Mouse (Mus musculus) hindbrain, embryonic 16.5 days (tissue): ENCODE results near the gene Mocs2. TPM values are rescaled to one million over a fixed set of nuclear protein-coding genes. Genes with fewer than 3 reads are reported as not detected.

Experiments used
- ATAC-seq: fragments of 200-750 bp; cut with Nextera tagmentation; 2 replicates; pipeline ENCODE4 v1.8.0; 2017; ENCODE audit warnings: moderate TSS enrichment, moderate library complexity
- H3K27ac ChIP-seq: fragments of 300-500 bp; sonication (generic); 2 replicates; pipeline ENCODE4 v1.5.1; 2014; ENCODE audit warnings: low read depth, mild to moderate bottlenecking, control low read depth, low read length, moderate library complexity
- H3K27me3 ChIP-seq: fragments of 300-500 bp; sonication (generic); replicated peaks from 2 replicates; pipeline ENCODE4 v1.6.1; 2014; ENCODE audit warnings: low read length; ENCODE audit not compliant: control insufficient read depth, insufficient read depth
- H3K36me3 ChIP-seq: fragments of 300-500 bp; sonication (generic); 2 replicates; pipeline ENCODE4 v1.6.1; 2014; ENCODE audit warnings: mild to moderate bottlenecking, low read length, moderate library complexity, mixed read lengths; ENCODE audit not compliant: control insufficient read depth, insufficient read depth
- H3K4me1 ChIP-seq: fragments of 300-500 bp; sonication (generic); 2 replicates; pipeline ENCODE4 v1.6.1; 2014; ENCODE audit warnings: low read depth, low read length; ENCODE audit not compliant: control insufficient read depth, insufficient read depth
- H3K4me2 ChIP-seq: fragments of 300-500 bp; sonication (generic); 2 replicates; pipeline ENCODE4 v1.6.1; 2014; ENCODE audit warnings: mild to moderate bottlenecking, low read length, control low read depth, moderate library complexity
- H3K4me3 ChIP-seq: fragments of 300-500 bp; sonication (generic); 2 replicates; pipeline ENCODE4 v1.5.1; 2014; ENCODE audit warnings: mild to moderate bottlenecking, low read length, control low read depth, moderate library complexity
- H3K9ac ChIP-seq: fragments of 300-500 bp; sonication (generic); 2 replicates; pipeline ENCODE4 v1.6.1; 2014; ENCODE audit warnings: low read depth, mild to moderate bottlenecking, control low read depth, low read length, moderate library complexity
- H3K9me3 ChIP-seq: fragments of 300-500 bp; sonication (generic); 2 replicates; pipeline ENCODE4 v1.6.1; 2014; ENCODE audit warnings: mild to moderate bottlenecking, low read length, moderate library complexity; ENCODE audit not compliant: control insufficient read depth
- WGBS: fragments of 180-500 bp; shearing (Covaris S2); extraction: QIAGEN DNeasy Blood & Tissue Kit; methylation state at CpG from one replicate; pipeline ENCODE4 v1.1.7; 2014; 5-methylcytosine and 5-hydroxymethylcytosine counted together
- polyA plus RNA-seq: library from polyadenylated mRNA; unstranded; fragments of >200 nt; fragmentation: Nextera tagmentation; extraction: Ambion mirVana; gene quantifications from 2 replicates; pipeline ENCODE4 v1.2.1, GENCODE M21; 2015

Gene Mocs2
- polyA plus RNA-seq, 1 experiment from 2014 or later, result 144 TPM

- H3K4me3 ChIP-seq, result no peak overlapping the region
Observed at GRCm38 (mm10) chr13:114831367-114831833, 13.4 kb downstream of the Mocs2 start.

DNA sequence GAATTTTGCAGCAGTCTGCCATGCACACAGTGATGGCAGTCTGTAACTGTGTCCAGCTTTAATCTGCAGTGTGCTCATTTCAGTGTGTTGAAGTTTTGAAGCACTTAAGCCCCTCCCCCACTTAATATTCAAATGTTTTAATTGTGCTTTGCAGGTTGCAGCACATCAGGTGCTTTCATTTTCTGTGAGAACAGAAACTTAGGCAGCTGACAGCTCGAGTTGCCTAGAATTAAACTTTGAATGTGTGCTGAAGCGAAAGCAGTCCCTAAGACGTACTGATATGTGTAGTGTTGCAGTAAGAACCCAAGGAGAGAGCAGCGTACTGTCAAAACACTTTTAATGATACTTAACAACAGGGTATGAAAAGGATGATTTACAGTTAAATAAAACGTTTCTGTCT, 14.7 kb downstream of the Mocs2 start:
- H3K36me3 ChIP-seq, result peaks cover 10% of the 10 kb centered on the region
- no peak overlapping the region for H3K4me2 ChIP-seq
- no peaks in the 10 kb centered on the region for H3K27me3 ChIP-seq
- H3K4me1 ChIP-seq, result no peaks in the 10 kb centered on the region
- no peak overlapping the region for H3K4me3 ChIP-seq
- no peak for ATAC-seq
- H3K9ac ChIP-seq, result no peak overlapping the region
- H3K27ac ChIP-seq, result no peak overlapping the region
- 72% methylated on average over 5 of the region's 5 CpGs for WGBS
- H3K9me3 ChIP-seq, result no peaks in the 10 kb centered on the region

More at GRCm38 (mm10) chr13:114831367-114831833, 13.4 kb downstream of the Mocs2 start:
- H3K27me3 ChIP-seq, result no peaks in the 10 kb centered on the region
- no peak overlapping the region for H3K27ac ChIP-seq
- 84% methylated on average over 4 of the region's 4 CpGs for WGBS
- peak; percentile 57 for ATAC-seq
- no peak overlapping the region for H3K9ac ChIP-seq
- no peak overlapping the region for H3K4me2 ChIP-seq
- no peaks in the 10 kb centered on the region for H3K4me1 ChIP-seq
- no peaks in the 10 kb centered on the region for H3K9me3 ChIP-seq
- H3K36me3 ChIP-seq, result peaks cover 14% of the 10 kb centered on the region

DNA sequence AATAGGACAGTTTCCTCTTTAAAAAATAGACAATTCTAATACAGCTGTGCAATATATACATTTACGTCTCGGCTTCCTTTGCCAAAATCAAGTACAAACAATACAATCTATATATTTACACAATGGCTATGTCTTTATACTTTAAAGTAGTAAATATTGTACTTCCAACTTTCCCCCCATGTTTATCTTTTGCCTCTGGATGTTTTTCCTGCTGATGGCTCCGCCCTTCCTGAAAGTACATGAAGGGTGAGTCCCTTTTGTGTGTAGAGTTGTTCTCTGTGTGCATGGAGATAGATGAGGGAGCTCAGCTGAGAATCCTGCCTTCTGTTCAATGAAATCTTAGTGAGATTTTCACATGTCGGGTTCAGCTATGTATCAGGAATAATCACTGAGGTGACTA, 15.3 kb downstream of the Mocs2 start:
- WGBS, result 87% methylated on average over 4 of the region's 4 CpGs
- Histone ChIP-seq H3K4me2 (no peak overlapping the region), H3K27ac (no peak overlapping the region), H3K9ac (no peak overlapping the region), H3K4me1 (no peaks in the 10 kb centered on the region), H3K4me3 (no peak overlapping the region), H3K27me3 (no peaks in the 10 kb centered on the region), H3K36me3 (peaks cover 10% of the 10 kb centered on the region), H3K9me3 (no peaks in the 10 kb centered on the region)
- no peak for ATAC-seq

DNA sequence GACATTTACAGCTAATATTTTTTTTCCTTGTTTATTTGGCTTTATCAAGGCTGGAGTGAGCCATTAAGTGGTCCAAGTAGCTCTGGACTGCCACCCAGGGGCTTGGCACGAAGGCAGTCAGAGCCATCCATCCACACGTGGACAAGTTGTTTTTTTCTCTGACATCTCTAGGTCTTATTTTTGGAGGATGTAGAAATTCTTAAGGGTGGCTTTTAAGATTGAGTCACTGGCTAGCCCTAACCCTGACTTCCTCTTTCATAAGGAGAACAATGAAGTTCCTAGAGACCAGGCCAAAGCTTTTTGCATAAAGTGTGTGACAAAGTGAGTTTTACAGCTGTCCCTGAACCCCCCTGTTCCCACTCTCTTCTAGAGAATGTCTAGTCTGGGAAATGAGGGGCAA, 16.5 kb downstream of the Mocs2 start:
- H3K9me3 ChIP-seq, result no peaks in the 10 kb centered on the region
- no peak overlapping the region for H3K4me3 ChIP-seq
- no peak for ATAC-seq
- no peak overlapping the region for H3K9ac ChIP-seq
- H3K27me3 ChIP-seq, result no peaks in the 10 kb centered on the region
- 50% methylated on average over 2 of the region's 2 CpGs for whole genome bisulfite sequencing
- H3K36me3 ChIP-seq, result peaks cover 8% of the 10 kb centered on the region
- no peak overlapping the region for H3K27ac ChIP-seq
- no peaks in the 10 kb centered on the region for H3K4me1 ChIP-seq
- no peak overlapping the region for H3K4me2 ChIP-seq

- H3K27ac ChIP-seq, result no peak overlapping the region
- ATAC-seq, result no peak
- 86% methylated on average over 7 of the region's 7 CpGs for WGBS
Observed at GRCm38 (mm10) chr13:114837061-114837460, 19.0 kb downstream of the Mocs2 start.

GRCm38 (mm10) chr13:114838535-114838990, 20.5 kb downstream of the Mocs2 start:
- Histone ChIP-seq H3K9ac (no peak overlapping the region), H3K4me3 (no peak overlapping the region), H3K9me3 (no peaks in the 10 kb centered on the region), H3K27ac (peak overlapping the region; percentile 54), H3K4me2 (no peak overlapping the region), H3K4me1 (no peaks in the 10 kb centered on the region), H3K27me3 (no peaks in the 10 kb centered on the region), H3K36me3 (no peaks in the 10 kb centered on the region)
- WGBS, result 30% methylated on average over 5 of the region's 5 CpGs
- peak; percentile 94 for ATAC-seq

More at GRCm38 (mm10) chr13:114837061-114837460, 19.0 kb downstream of the Mocs2 start:
- H3K4me1 ChIP-seq, result no peaks in the 10 kb centered on the region
- H3K4me3 ChIP-seq, result no peak overlapping the region
- no peaks in the 10 kb centered on the region for H3K9me3 ChIP-seq
- H3K36me3 ChIP-seq, result no peaks in the 10 kb centered on the region
- no peak overlapping the region for H3K4me2 ChIP-seq
- H3K9ac ChIP-seq, result no peak overlapping the region
- no peaks in the 10 kb centered on the region for H3K27me3 ChIP-seq

- ATAC-seq, result peak; percentile 70
- Histone ChIP-seq H3K36me3 (no peaks in the 10 kb centered on the region), H3K4me2 (no peak overlapping the region), H3K4me3 (no peak overlapping the region), H3K9me3 (no peaks in the 10 kb centered on the region), H3K9ac (no peak overlapping the region), H3K27me3 (no peaks in the 10 kb centered on the region), H3K4me1 (no peaks in the 10 kb centered on the region), H3K27ac (peak overlapping the region; percentile 54)
- 64% methylated on average over 9 of the region's 9 CpGs for WGBS
Observed at GRCm38 (mm10) chr13:114839098-114839497, 21.1 kb downstream of the Mocs2 start.

- no peak overlapping the region for H3K4me3 ChIP-seq
- ATAC-seq, result no peak
- no peaks in the 10 kb centered on the region for H3K27me3 ChIP-seq
- 88% methylated on average over 4 of the region's 4 CpGs for WGBS
- no peaks in the 10 kb centered on the region for H3K36me3 ChIP-seq
- H3K9ac ChIP-seq, result no peak overlapping the region
- H3K4me2 ChIP-seq, result no peak overlapping the region
- no peak overlapping the region for H3K27ac ChIP-seq
- H3K9me3 ChIP-seq, result no peaks in the 10 kb centered on the region
- no peaks in the 10 kb centered on the region for H3K4me1 ChIP-seq
Observed at GRCm38 (mm10) chr13:114840545-114840944, 22.5 kb downstream of the Mocs2 start.

DNA sequence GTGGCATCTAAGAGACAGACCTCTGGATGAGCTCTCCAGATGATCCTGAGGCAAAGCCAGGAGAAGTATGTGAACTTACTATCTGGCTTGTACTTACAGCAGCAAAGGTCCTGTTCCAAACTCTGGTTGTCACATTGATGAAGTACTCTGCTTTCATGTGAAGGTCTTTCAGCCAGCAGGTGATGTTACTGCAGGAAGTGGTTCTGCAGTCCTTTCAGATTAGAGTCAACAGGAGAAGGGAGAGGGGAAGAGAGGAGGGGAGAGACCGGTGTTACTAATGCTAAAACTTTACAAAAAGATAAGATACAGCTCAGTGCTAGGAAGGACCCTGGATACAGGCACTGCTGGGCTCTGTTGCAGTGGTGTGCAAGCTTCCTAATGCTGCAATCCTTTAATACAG, 25.3 kb downstream of the Mocs2 start:
- H3K36me3 ChIP-seq, result no peaks in the 10 kb centered on the region
- no peaks in the 10 kb centered on the region for H3K27me3 ChIP-seq
- no peaks in the 10 kb centered on the region for H3K9me3 ChIP-seq
- H3K4me3 ChIP-seq, result no peak overlapping the region
- H3K9ac ChIP-seq, result no peak overlapping the region
- 80% methylated on average over 1 of the region's 1 CpGs for WGBS
- no peak overlapping the region for H3K27ac ChIP-seq
- H3K4me1 ChIP-seq, result no peaks in the 10 kb centered on the region
- no peak for ATAC-seq
- H3K4me2 ChIP-seq, result no peak overlapping the region

- no peaks in the 10 kb centered on the region for H3K4me1 ChIP-seq
- no peaks in the 10 kb centered on the region for H3K27me3 ChIP-seq
- WGBS, result 87% methylated on average over 6 of the region's 6 CpGs
- H3K4me2 ChIP-seq, result no peak overlapping the region
- no peak overlapping the region for H3K27ac ChIP-seq
- H3K9ac ChIP-seq, result no peak overlapping the region
- no peak overlapping the region for H3K4me3 ChIP-seq
- H3K36me3 ChIP-seq, result no peaks in the 10 kb centered on the region
- no peak for ATAC-seq
- no peaks in the 10 kb centered on the region for H3K9me3 ChIP-seq
Observed at GRCm38 (mm10) chr13:114845804-114846203, 27.8 kb downstream of the Mocs2 start.
